Mouse (Mus musculus) R1 (cell line): ENCODE data around the gene Osbpl3.
"Not testable (repeated sequence)": the region's sequence is repeated elsewhere in the genome, so short reads cannot be mapped to it uniquely, and the experiment has no call there.

Experiments
- DNase-seq: peaks from one replicate; pipeline ENCODE4 v3.0.0-alpha.2; 2018; ENCODE audit warnings: low read depth, low spot score

The Osbpl3 gene

GRCm38 (mm10) chr6:50453651-50454050 lies 2.4 kb downstream of the Osbpl3 start:
- no peak for DNase-seq

- DNase-seq: no peak
Measured at GRCm38 (mm10) chr6:50452220-50452619, 3.8 kb downstream of the Osbpl3 start.

- DNase-seq: no peak
Measured at GRCm38 (mm10) chr6:50445616-50446015, 10.4 kb downstream of the Osbpl3 start.

- no peak for DNase-seq
Measured at GRCm38 (mm10) chr6:50440966-50441862, 14.8 kb downstream of the Osbpl3 start.

- no peak for DNase-seq
Measured at GRCm38 (mm10) chr6:50440197-50440596, 15.8 kb downstream of the Osbpl3 start.

- DNase-seq: not testable (repeated sequence)
Measured at GRCm38 (mm10) chr6:50438900-50439299, 17.1 kb downstream of the Osbpl3 start.

- no peak for DNase-seq
Measured at GRCm38 (mm10) chr6:50437815-50438214, 18.2 kb downstream of the Osbpl3 start.

- DNase-seq: no peak
Measured at GRCm38 (mm10) chr6:50436661-50437060, 19.3 kb downstream of the Osbpl3 start.

- DNase-seq: no peak
Measured at GRCm38 (mm10) chr6:50432491-50432890, 23.5 kb downstream of the Osbpl3 start.

GRCm38 (mm10) chr6:50429299-50429698 lies 26.7 kb downstream of the Osbpl3 start:
- DNase-seq: peak; percentile 47

- DNase-seq: no peak
Measured at GRCm38 (mm10) chr6:50427051-50427732, 28.8 kb downstream of the Osbpl3 start.

- DNase-seq: no peak
Measured at GRCm38 (mm10) chr6:50426571-50426970, 29.4 kb downstream of the Osbpl3 start.

- no peak for DNase-seq
Measured at GRCm38 (mm10) chr6:50424271-50424670, 31.7 kb downstream of the Osbpl3 start.

- no peak for DNase-seq
Measured at GRCm38 (mm10) chr6:50420413-50420812, 35.6 kb downstream of the Osbpl3 start.

GRCm38 (mm10) chr6:50419518-50420290 lies 36.3 kb downstream of the Osbpl3 start:
- no peak for DNase-seq

- no peak for DNase-seq
Measured at GRCm38 (mm10) chr6:50418951-50419350, 37.0 kb downstream of the Osbpl3 start.

- DNase-seq: no peak
Measured at GRCm38 (mm10) chr6:50416854-50417253, 39.1 kb downstream of the Osbpl3 start.

GRCm38 (mm10) chr6:50415431-50415830 lies 40.6 kb downstream of the Osbpl3 start:
- DNase-seq: no peak

- DNase-seq: no peak
Measured at GRCm38 (mm10) chr6:50414547-50414946, 41.5 kb downstream of the Osbpl3 start.

GRCm38 (mm10) chr6:50413381-50413780 lies 42.6 kb downstream of the Osbpl3 start:
- DNase-seq: no peak

GRCm38 (mm10) chr6:50412174-50412573 lies 43.8 kb downstream of the Osbpl3 start:
- DNase-seq: no peak

- DNase-seq: peak; percentile 81
Measured at GRCm38 (mm10) chr6:50404698-50405097, 51.3 kb downstream of the Osbpl3 start.
